Mouse (Mus musculus) stomach, postnatal 0 days (tissue): ENCODE data around the gene Ggct.

Experiments
- CTCF ChIP-seq: IDR thresholded peaks from 2 replicates; pipeline ENCODE4 v1.5.1; 2016; ENCODE audit warnings: antibody characterized with exemption, low read depth, mild to moderate bottlenecking, moderate library complexity
- EP300 ChIP-seq: optimal IDR thresholded peaks from 2 replicates; pipeline ENCODE3; 2016; ENCODE audit warnings: antibody characterized with exemption

GRCm38 (mm10) chr6:55003559-55003958, 10.8 kb upstream of the Ggct start:
- TF ChIP-seq EP300, result no peak
- no peak for TF ChIP-seq CTCF
